ENCODE assay signal across 8 mouse cellular contexts in genomic region chr9:96675071-96675762, GRCm38 (mm10). TPM values are rescaled to one million over a fixed set of nuclear protein-coding genes. Genes with fewer than 3 reads are reported as not detected.
DNase-seq lines count a peak whose midpoint lies in the region; ATAC-seq and TF ChIP-seq lines count a peak whose summit lies in the region.

No protein-coding gene starts in this region.

- H3K4me3 ChIP-seq in layer of hippocampus, adult 2 months: no peak overlapping the region
- no peak overlapping the region for H3K4me3 ChIP-seq in heart, embryonic 12.5 days
- no peak overlapping the region for H3K4me3 ChIP-seq in kidney, postnatal 0 days (replicated peaks; ENCODE audit: low read depth, low read length)

- H3K27ac ChIP-seq in layer of hippocampus, adult 2 months: no peak overlapping the region
- H3K27ac ChIP-seq in heart, embryonic 12.5 days (ENCODE audit: poor library complexity, severe bottlenecking): no peak overlapping the region
- no peak overlapping the region for H3K27ac ChIP-seq in kidney, postnatal 0 days

- H3K27me3 ChIP-seq in heart, embryonic 12.5 days (replicated peaks): no peaks in the 10 kb centered on the region
- H3K27me3 ChIP-seq in kidney, postnatal 0 days (ENCODE audit: insufficient read depth, low read length): no peaks in the 10 kb centered on the region

- peak; percentile 53; the same call in 1 of the 2 replicates for ATAC-seq in heart, embryonic 12.5 days (ENCODE audit: insufficient number of reproducible peaks, low FRiP score)
- ATAC-seq in kidney, postnatal 0 days (replicated peaks; ENCODE audit: low FRiP score, low read depth): peak; percentile 71

- H3K9me3 ChIP-seq in heart, embryonic 12.5 days (replicated peaks): no peaks in the 10 kb centered on the region
- no peaks in the 10 kb centered on the region for H3K9me3 ChIP-seq in kidney, postnatal 0 days (replicated peaks; ENCODE audit: low read length)

- no peak overlapping the region for H3K9ac ChIP-seq in heart, embryonic 12.5 days
- H3K9ac ChIP-seq in kidney, postnatal 0 days (ENCODE audit: low read depth, low read length): no peak overlapping the region

- peak; percentile 86 for TF ChIP-seq CTCF in layer of hippocampus, adult 2 months (conservative IDR thresholded peaks at IDR 0.05)
- peak; percentile 88 for TF ChIP-seq CTCF in kidney, postnatal 0 days (IDR thresholded peaks at IDR 0.05; ENCODE audit: low read depth)

- H3K4me1 ChIP-seq in heart, embryonic 12.5 days (replicated peaks): no peaks in the 10 kb centered on the region
- no peaks in the 10 kb centered on the region for H3K4me1 ChIP-seq in kidney, postnatal 0 days (replicated peaks; ENCODE audit: insufficient read depth, low read length)

- H3K4me2 ChIP-seq in heart, embryonic 12.5 days: no peak overlapping the region
- H3K4me2 ChIP-seq in kidney, postnatal 0 days (ENCODE audit: low read length): no peak overlapping the region

- 29% methylated on average over 5 of the region's 5 CpGs for WGBS in heart, embryonic 12.5 days
- 34% methylated on average over 5 of the region's 5 CpGs for WGBS in kidney, postnatal 0 days

- DNase-seq in layer of hippocampus, adult 2 months (ENCODE audit: low spot score in 2 of 2): peak; percentile 47 to 56
- DNase-seq in layer of hippocampus, adult 11-12 months (ENCODE audit: low spot score): no peak
- DNase-seq in adrenal gland, adult (ENCODE audit: inconsistent age in 2 of 2, low spot score in 1 of 2): peak; percentile 76 to 89
- DNase-seq in embryo, embryonic 11 days: peak; percentile 71
- peak; percentile 82 for DNase-seq in kidney, postnatal 0 days (ENCODE audit: low spot score)
- peak; percentile 56 for DNase-seq in mesoderm, embryonic 11.5 days (ENCODE audit: low read depth, low spot score)
- DNase-seq in thymus, postnatal 0 days (ENCODE audit: low spot score): peak; percentile 77

- no peaks in the 10 kb centered on the region for H3K36me3 ChIP-seq in heart, embryonic 12.5 days
- no peaks in the 10 kb centered on the region for H3K36me3 ChIP-seq in kidney, postnatal 0 days (ENCODE audit: insufficient read depth, low read length)

RNA-seq across cellular contexts. Expression of gene Rasa2, which starts 43.8 kb away (rescaled TPM):
- total RNA-seq in layer of hippocampus, adult 2 months (2021): 10 to 100 TPM; 27.7 to 31.8 TPM
- 16.1 and 17.6 TPM in 2 replicates for polyA plus RNA-seq in heart, embryonic 12.5 days (2016; fragmentation: Nextera tagmentation; extraction: Ambion mirVana)
- 13.8 and 14.9 TPM in 2 replicates for polyA plus RNA-seq in kidney, postnatal 0 days (2015; fragmentation: Nextera tagmentation; extraction: Ambion mirVana)
- polyA plus RNA-seq in thymus, postnatal 0 days (2015; fragmentation: Nextera tagmentation; extraction: Ambion mirVana): 24.6 and 33.3 TPM in 2 replicates
